Mouse (Mus musculus): ENCODE measurements around the gene St5.

Gene St5

DNA sequence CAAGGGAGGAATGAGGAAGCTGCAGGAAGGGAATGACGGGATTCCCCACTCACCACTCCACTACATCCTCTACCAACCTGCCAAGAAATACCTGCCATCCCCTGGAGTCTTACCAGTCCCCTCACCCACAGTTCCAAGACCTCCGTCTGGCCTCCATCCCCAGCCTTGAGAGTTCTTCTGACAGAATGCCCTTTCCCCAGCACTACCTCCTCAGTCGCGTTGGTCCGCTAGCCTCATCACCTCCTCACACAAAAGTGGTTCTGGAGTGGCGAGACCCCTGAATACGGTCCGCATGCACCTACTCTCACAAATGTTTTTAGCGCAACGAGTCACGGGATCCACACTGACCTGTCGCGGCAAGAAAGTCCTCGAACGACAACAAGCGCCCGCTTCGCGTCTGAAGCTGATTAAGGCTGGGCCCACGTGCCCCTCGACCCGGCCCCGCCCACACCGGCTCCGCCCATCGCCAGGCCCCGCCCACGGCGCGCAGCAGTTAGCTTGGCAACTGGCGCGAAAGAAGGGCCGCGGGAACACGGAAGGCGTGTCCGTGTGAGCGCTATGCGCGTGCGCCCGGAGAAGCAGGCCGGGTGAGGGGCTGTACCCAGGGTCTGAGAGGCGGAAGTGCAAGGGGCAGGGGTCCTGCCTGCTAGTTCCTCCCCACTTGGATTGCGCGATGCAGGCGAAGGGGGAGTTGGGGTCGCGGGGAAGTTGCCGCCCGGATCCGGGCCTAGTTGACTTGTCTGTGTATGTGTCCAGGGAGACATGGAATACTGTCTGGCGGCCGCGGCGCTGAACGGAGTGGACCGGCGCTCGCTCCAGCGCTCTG is at the start of gene St5, which contains the start of gene Akip1:
Gene St5 (minus strand): TSS at position 416 of the 826 bp plus-strand sequence.
Gene Akip1 (plus strand): TSS at position 501 of the 826 bp plus-strand sequence.
- DNase-seq (ENCODE audit: low read depth): peak; percentile 95

DNA sequence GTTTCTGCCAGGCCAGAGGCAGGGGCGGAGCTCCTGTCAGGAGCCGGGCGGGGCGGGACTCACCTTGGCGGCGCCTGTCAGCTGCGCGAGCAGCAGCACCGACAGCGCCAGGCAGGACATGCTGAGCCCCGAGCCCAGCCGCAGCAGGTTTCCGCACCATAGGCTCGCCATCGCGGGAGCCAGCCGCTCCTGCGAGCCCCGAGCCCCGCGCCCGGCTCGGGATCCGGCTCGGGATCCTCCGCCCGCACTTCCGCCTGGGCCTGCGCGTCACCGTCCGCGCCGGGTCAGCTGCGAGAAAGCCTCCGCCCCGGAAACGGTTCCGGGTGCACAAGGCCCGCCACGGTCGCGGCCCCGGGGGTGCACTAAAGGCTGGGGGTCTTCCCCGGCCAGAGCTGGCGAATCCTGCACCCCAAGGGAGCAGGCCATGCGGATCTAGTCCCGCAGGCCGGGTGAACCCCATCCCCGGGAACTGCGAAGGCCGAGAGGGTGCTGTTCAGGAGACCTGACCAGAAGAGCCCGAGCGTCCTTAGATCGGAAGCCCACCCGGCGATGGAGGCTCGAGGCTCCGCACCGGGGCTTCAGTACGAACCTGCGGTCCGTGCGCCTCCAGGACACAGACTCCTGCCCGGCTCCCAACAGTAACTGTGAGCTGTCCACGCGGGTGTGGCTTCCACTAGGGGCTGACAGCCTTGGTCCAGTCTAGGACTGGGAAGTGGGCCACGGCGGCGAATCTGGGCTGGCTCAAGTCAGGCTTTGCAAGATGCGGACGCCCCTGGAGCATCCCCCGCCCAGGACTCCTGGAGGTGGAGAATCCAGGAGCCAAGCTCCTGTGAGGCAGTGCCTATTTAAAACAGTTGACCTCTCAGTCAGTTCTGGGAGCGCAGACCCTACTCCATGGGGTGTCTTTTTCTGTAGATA is 48.9 kb upstream of the St5 start, which contains the start of gene Tmem9b:
Gene Tmem9b (minus strand): TSS at position 868 of the 918 bp plus-strand sequence.
- peak; percentile 88 for DNase-seq (ENCODE audit: low read depth)

DNA sequence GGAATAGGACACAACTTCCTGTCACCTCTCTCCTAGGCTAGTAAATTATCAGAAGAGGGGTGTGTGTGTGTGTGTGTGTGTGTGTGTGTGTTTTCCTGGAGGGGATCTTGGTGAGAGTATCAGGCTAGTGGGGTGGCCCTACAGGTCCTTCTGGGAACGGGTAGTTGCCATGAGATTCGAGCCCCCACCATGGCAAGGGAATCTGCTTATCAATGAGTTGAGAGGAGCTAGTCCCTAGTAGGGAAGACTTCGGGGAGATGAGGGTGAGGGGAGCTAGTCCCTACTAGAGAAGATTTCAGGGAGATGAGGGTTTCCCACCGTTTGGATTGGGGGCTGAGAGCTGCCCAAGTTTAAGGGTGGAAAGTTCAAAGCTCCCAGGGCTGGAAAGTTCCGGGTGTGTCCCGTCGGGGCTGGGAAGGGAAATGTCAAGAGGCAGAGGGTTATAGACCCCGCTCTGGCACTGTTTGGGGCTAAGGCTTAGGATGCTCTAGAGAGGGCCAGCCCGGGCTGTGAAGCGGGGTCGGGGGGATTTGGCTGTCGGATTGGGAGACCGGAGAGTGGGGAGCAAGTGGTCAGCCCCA is 48.1 kb upstream of the St5 start:
- no peak for DNase-seq (ENCODE audit: low read depth)

DNA sequence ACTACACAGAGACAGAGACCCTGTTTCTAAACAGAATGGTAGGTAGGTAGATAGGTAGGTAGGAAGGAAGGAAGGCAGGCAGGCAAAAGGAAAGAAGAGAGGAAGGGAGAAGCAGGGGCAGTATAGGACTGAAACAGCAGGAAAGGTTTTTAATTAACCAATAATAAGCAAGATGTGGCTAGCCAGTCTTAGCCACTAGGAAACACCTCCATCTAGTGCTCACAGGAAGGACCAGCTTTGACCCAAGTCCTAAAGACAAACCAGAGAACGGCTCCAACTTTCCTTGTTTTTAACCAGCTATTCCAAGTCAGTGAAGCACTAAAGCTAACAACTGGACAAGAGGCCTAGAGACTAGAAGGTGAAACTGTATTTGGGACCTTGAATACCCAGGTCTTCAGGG is 44.3 kb upstream of the St5 start:
- no peak for DNase-seq (ENCODE audit: low read depth)

DNA sequence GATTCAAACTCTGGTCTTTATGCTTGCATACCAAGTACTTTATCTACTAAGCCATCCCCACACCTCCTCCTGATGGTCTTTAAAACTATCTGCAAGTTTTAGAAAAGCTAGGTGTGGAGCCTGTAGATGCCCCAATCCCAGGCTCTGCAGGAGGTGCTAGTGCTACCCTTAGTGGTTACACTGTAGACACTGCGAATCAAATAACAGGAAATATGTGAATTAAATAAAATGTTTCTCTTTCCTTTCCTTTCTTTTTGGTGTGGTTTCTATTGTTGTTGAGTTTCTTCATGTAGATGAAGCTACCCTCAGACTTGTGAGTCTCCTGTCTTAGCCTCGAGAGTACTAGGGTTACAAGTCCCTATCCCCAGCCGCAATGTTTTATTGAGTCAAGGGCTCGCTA is 38.3 kb upstream of the St5 start:
- DNase-seq (ENCODE audit: low read depth): peak; percentile 37

DNA sequence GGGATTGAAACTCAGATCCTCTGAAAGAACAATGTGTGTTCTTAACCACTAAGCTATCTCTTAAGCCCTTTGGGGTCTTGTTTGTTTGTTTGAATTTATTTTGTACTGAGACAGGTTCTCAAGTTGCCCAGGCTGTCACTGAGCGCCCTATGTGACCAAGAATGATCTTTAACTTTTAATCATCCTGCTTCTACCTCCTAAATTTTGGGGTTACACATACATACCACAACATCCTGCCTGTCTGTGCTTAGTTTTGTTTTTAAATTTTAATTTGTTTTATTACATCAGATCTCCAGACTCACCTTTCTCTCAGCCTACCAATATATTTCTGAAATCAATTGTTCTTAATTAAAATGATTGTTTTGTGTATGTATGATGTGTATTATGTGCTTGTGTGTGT is 37.7 kb upstream of the St5 start:
- peak; percentile 29 for DNase-seq (ENCODE audit: low read depth)

DNA sequence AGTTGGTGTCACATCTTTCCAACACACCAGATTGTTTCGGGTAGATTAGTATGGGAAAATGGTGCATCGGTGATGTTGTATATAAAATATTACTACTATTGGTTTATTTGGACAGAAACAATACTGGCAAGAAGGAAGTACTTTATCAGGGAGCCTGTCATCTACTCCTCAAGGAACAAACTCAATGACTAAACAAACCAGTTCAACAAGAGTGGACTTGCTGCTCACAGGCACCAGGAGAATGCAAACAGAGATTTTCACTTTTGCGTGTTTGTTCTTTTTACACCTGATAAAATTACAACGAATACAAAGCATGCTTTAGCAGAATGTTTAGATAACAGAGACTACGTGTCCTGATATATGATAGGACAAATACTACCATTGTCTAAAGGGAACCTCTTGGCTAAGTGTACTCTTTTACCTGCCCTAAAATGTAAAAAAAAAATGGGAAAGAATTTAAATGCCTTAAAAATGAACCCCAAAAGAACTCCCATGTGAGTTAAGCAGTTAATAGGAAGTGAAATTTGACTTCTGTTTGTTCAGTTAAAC is 36.5 kb upstream of the St5 start:
- no peak for DNase-seq (ENCODE audit: low read depth)

DNA sequence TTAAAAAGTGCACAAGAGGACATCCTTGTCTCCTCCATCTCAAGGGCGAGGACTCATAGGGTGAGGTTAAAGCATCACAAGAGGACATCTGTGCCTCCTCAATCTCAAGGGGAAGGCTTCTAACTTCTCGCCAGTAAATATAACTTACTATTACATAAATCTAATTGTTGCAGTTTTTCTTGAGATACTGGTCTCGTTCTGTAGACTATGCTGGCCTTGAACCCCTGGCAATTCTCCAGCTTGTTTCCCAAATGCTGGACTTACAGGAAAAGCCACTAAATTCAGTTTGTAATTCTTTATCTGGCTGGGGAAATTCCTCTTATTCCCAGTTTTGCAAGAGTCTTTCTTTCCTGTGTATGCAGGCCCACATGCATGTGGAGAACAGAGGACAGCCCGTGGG is 31.4 kb upstream of the St5 start:
- DNase-seq (ENCODE audit: low read depth): no peak

DNA sequence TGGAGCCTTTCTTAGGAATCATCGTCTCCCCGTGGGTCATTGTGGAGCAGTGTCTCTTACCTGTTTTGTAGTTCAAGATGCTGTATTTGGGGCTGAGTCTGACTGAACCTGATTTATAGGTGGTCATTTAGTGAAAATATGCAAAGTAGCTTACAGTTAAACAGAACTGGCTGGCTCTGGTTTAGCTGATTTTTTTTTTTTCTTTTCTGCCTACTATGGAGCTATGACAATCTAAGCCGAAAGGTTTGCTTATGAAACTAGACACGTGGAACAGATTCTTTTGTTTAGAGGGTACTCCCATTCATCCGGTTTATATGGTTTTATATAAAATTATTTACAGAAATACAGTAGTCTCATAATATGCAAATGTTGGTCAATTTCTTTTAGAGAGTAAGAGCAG is 28.2 kb upstream of the St5 start, which contains the start of gene Ascl3:
Gene Ascl3 (minus strand): TSS at position 101 of the 400 bp plus-strand sequence.
- no peak for DNase-seq (ENCODE audit: low read depth)

DNA sequence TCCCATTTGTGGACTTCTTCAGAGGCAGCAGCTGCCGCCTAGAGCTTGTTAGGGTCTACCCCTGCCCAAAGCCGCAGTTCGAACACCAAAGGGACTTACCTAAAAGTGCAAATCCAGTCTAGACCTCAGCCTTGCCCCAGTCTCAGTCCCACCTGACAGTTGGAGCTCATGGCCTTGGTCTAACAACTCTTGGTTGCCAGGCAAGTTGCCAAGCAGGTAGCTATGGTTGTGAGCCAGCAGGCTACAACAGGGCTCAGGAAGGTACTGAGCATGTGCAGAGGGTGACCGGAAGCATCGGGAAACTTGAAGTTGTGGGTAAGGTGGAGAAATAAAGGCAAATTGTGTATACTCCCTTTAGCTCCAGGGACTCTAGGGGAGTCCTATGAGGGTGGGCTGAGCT is 20.3 kb upstream of the St5 start, which contains the start of gene BC051019:
Gene BC051019 (minus strand): TSS at position 154 of the 400 bp plus-strand sequence.
- no peak for DNase-seq (ENCODE audit: low read depth)

DNA sequence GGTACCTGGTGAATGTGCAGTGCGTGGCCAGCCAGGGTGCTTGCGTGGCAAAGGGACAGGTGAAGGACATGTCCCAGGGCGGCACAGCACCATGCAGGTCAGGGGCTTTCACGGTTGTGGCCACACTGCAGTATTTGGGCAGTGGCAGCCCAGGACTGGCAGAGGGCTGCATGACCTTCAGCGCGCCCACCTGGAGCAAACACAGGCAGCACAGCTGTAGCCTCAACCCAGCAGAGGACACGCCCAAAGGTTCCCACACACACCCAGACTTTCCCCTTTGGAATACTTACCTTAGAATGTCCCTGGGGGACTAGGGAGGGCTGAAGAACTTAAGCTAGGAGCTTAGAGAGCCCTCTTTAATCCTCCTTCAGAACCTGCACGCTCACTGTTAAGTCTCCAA is 19.7 kb upstream of the St5 start:
- DNase-seq (ENCODE audit: low read depth): no peak

DNA sequence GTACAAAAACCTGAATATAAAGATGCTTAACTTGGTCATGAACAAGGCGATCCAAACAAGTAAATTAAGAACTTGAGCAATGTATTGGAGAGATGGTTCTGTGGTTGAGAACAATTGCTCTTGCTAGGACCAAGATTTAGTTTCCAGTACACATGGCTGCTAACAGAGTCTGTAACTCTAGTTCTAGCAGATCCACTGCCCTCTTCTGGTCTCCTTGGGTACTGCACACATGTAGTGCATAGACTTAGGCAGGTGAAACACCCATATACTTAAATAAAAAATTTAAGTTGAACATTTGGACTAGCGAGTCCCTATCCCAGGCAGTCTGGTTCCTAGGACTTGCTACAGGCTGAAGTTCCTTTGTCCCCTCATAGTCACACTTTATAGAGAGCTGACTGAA is 19.2 kb upstream of the St5 start:
- peak; percentile 56 for DNase-seq (ENCODE audit: low read depth)

DNA sequence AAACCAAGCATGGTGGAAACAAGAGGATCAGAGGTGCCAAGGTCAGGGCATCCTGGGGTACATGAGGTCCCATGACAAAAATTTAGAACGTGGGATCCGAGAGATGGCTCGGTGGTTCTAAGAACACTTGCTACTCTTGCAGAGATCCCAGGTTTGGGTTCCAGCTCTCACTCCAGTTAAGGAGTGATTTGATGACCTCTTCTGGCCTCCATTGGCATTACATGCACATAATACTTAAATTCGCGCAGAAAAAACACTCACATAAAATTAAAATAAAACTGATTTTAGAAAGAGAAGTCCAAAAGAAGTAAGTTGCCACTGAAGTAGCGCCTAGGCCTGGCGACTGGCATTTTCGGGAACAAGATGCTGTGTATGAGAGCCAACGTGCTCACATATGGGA is 15.9 kb upstream of the St5 start:
- peak; percentile 45 for DNase-seq (ENCODE audit: low read depth)

DNA sequence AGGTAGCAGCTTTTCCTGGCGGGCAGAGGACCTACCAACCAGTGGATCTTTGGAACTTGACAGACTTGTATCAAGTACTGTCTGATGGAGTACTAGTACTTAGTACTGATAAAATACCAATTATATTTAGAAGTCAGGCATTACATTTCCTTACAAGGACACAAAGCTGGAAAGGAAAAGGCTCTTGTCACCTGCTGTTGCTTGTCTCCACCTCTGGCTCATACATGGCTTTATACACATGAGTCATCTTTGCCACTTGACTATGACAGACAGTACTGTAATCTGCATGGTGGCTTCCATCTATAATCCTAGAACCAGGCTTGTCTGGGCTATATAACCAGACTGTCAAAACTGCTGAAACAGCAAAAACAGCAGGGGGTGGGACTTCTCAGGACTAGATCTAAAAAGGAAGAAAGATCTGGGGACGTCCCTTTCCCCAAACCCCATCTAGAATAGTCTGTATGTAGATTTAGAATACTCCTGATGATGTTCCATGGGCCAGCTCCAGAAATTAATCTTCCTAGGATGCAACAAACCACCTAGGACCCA is 10.1 kb upstream of the St5 start:
- no peak for DNase-seq (ENCODE audit: low read depth)

DNA sequence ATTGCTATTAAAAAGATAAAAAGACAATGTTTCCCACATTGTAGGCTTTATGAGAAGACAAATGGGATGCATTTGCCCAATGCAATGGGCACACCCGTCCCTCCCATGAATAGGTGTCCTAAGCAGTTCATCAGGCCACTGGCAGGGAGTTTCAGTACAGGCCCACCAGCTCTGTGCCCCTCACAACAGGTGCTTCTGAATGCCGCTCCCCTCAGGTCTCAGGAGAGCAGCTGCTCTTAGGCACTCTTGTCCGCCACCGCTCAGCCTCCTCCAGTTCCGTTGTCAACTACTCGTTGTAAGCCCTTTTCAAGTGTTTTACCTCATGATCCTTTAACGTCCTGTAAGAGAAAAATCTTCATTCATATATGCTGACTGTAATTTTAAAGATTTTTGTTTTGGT is 8.8 kb upstream of the St5 start:
- no peak for DNase-seq (ENCODE audit: low read depth)

DNA sequence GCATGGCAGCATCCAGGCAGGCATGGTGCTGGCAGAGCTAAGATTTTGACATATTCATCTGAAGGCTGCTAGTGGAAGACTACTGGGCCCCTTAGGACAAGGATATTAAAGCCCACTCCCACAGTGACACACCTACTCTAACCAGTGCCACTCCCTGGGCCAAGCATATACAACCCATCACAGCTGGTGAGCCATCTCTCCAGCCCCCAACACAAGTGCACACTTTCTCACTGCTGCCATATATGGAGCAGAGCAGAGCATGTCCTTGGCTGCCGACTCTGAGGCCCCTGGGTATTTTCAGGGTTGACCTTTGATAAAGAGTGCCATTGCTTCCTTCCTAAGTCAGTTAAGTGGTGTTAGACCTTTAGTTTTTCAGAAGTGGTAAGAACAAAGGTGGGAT is 6.7 kb upstream of the St5 start:
- DNase-seq (ENCODE audit: low read depth): no peak

DNA sequence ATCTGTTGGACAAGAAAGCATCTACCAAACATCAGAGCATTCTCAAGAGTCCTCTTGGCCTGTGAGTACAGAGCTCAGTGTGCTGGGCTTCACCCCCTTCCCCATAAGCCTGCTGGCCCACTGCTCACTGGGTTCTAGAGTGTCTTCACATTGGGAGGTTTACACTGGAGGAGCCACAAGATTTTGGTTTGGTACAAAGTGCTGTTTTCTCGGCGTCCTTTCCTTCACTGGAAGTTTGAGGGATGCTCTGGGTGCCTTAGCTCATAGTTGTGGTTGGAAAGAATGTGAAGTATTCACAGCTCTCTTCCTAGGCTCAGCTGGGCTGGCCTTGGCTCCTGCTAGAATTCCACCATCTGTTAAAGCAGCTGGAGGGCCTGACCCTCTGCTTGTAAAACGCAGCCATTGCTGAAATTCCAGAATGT is 5.6 kb upstream of the St5 start:
- no peak for DNase-seq (ENCODE audit: low read depth)

DNA sequence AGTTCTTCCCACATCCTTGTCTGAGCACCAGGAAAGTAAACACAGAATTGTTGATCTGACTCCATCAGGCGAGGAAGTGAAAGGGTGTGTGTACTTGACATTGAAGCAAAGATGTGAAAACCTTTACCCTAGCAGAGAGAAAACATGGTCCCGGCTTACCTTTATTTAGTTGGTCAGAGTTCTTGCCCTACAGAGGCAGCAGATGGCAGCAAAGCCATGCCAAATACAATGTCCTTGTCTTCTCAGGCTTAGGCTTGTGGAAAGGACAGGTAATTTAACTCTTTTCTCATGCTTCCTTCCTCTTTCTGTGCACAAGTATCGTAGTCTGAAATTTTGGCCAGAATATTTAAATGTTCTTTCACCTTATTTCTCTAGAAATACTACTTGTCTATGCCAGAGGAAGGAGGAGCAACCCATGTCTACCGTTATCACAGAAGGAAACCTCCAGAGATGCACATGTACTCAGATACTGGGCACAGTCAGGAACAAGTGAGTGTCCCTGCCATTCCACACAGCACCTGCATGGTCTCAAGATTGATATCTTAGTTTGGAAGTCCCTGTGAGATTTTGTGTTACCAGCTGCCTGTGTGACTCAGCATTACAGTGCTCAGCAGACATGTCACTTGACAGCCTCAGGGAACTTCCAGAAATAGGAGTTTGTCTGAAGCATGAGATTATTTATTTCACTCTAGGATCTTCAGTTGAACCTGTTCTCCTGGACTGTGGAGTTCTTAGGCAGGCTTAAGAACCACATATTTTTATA is 3.8 kb upstream of the St5 start:
- DNase-seq (ENCODE audit: low read depth): peak; percentile 77

DNA sequence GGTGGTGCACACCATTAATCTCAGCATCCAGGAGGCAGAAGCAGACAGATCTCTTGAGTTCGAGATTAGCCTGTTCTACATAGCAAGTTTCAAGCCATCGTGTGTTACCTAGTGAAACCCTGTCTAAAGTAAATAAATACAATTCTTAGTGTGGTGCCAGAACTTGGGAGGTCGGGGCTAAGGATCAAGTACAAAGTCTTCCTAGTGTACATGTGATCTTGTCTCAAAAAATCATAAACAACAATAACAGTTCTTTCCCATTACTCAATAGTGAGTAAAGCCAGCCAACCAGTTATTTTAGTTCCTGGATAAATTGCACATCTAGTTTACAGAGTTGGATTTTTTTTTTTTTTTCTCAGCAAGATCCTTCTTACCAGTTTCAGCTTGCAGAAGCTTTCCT is 1.1 kb upstream of the St5 start:
- no peak for DNase-seq (ENCODE audit: low read depth)

DNA sequence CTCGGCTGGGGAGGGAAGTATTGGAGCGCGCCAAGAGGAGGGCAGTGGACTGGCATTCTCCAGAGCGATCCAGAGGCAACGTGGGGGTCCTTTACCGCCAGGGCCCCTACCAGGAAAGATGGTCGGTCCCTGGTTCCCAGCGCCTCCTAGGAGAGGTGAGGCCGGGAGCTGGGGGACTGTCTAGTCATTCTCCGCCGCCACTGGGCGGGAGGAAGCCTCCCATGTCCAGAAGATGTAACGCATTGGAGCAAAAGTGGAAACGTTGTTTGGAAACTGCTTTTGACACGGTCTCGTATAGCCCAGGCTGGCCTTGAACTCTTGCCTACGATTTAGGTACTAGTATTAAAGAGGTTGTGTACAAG is 592 bp upstream of the St5 start:
- no peak for DNase-seq (ENCODE audit: low read depth)

DNA sequence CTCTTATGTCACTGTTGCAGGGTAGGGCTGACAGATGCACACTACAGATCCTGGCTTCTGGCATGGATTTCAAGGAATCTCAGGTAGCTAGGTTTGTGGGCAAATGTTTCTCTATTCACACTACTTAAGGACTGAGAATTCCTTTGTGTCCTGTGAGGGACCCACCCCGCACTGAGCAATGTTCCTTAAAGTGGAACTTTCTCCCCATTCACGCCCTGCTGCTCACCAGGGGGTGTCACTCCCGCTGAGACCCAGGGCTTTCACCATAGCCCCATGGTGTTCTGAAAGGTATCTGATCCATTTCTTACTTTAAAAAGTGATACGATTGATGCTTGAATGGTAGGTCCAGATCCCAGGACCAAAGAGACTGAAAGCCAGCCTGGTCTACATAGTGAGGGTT is 684 bp downstream of the St5 start:
- no peak for DNase-seq (ENCODE audit: low read depth)

Measured in induced T-regulatory cell, adult 2 months (primary cell).